Mouse (Mus musculus): ENCODE measurements at regions not wholly inside any gene's neighbourhood (a gene's known extent, or its start where the extent isn't known, plus 50 kb on each side); places are given as distances from the start of the nearest gene placed in this dataset.

GRCm38 (mm10) chrX:46538717-46539116 lies 209.9 kb downstream of the Actrt1 start:
- H3K27ac ChIP-seq (ENCODE audit: low read length): no peak overlapping the region
- H3K4me2 ChIP-seq (ENCODE audit: low read length): no peak overlapping the region
- no peaks in the 10 kb centered on the region for H3K36me3 ChIP-seq (ENCODE audit: control insufficient read depth, insufficient read depth)
- ATAC-seq: peak; percentile 49; the same call in 1 of the 2 replicates
- no peaks in the 10 kb centered on the region for H3K27me3 ChIP-seq (replicated peaks; ENCODE audit: control insufficient read depth, insufficient read depth, low read length)
- H3K9ac ChIP-seq (replicated peaks; ENCODE audit: low read depth, low read length): no peak overlapping the region
- H3K4me1 ChIP-seq (replicated peaks; ENCODE audit: control insufficient read depth, insufficient read depth, low read length): no peaks in the 10 kb centered on the region
- H3K9me3 ChIP-seq (ENCODE audit: control insufficient read depth, low read length): no peaks in the 10 kb centered on the region
- H3K4me3 ChIP-seq (replicated peaks; ENCODE audit: low read length): no peak overlapping the region

Data from forebrain, embryonic 16.5 days (tissue).